Mouse (Mus musculus) lung, postnatal 0 days (tissue): ENCODE measurements around the gene Mrps14.

Experiments
- CTCF ChIP-seq: IDR thresholded peaks from 2 replicates; pipeline ENCODE4 v1.5.1; 2016; ENCODE audit warnings: antibody characterized with exemption, mild to moderate bottlenecking
- EP300 ChIP-seq: IDR thresholded peaks from 2 replicates; pipeline ENCODE4 v1.6.1; 2016; ENCODE audit warnings: antibody characterized with exemption, mild to moderate bottlenecking, control low read depth

DNA sequence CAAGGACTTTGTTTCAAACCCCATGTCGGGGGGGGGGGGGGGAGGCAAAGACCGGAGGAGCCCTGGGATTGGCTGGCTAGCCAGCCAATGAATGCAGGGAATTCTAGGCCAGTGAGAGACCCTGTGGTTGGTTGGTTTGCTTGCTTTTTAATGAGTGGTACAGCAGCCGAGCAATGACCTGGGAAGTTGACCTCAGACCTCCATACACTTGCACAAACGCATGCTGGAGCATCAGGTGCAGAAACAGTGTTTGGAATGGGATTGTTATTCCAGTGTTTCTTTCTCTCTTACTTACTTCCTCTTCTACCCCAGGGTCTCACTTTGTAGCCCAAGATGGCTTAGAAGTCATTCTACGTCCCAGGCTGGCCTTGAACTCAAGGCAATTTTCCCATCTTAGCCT is 28.4 kb upstream of the Mrps14 start:
- no peak for TF ChIP-seq CTCF
- TF ChIP-seq EP300 = no peak
